Mouse (Mus musculus): ENCODE measurements around the gene Snrpc. TPM values are rescaled to one million over a fixed set of nuclear protein-coding genes. Genes with fewer than 3 reads are reported as not detected.

The Snrpc gene
- polyA plus RNA-seq, 2 experiments, result 85.1 to 145 TPM

DNA sequence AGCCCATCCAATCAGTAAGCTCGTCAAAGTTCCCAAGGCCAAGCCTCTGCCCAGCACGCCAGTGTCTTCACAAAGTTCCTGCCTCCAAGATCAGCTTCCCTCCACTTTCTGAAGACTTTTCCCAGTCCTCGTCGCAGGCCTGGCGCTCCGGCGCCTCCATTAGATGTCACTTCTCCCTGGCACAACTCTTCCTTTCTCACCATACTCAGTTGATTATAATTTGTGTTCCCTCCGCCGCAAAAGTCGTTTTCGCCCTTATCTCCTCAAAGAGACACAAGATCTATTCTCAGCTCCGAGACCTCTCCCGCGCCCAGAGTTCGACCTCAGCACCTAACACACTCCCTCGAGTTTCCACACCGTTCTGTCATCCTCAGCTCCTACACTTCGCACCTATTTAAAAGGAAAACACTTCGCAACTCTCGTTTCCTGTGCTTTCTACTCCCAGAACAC lies 18.4 kb upstream of the Snrpc start:
- ATAC-seq (ENCODE audit: insufficient read depth) (no peak), DNase-seq (ENCODE audit: low read depth in 3 of 3, low spot score in 3 of 3) (no peak)
- H3K27ac ChIP-seq, result peak overlapping the region; percentile 85
- H3K4me1 ChIP-seq (replicated peaks; ENCODE audit: control insufficient read depth in 2 of 2, insufficient read depth in 2 of 2, low read length in 1 of 2), result peaks cover 21 to 36% of the 10 kb centered on the region in 2 experiments
- WGBS (ENCODE audit: insufficient replicate concordance), result under 1% methylated on average over 20 of the region's 20 CpGs
- peak overlapping the region; percentile 84 to 86 for H3K4me3 ChIP-seq (ENCODE audit: insufficient read depth in 1 of 2, low read depth in 2 of 2, low read length in 2 of 2)
- no peaks in the 10 kb centered on the region for H3K36me3 ChIP-seq (replicated peaks; ENCODE audit: control insufficient read depth, insufficient read depth, low read depth)
- H3K9ac ChIP-seq (replicated peaks), result peak overlapping the region; percentile 94
- peak overlapping the region; percentile 97 for H3K4me2 ChIP-seq (ENCODE audit: low read depth)
- no peaks in the 10 kb centered on the region for H3K9me3 ChIP-seq (ENCODE audit: control insufficient read depth, low read length)
- H3K27me3 ChIP-seq (ENCODE audit: control insufficient read depth, insufficient read depth, low read length), result no peaks in the 10 kb centered on the region
- TF ChIP-seq EP300 (IDR thresholded peaks at IDR 0.05; ENCODE audit: low read depth) (no peak), CTCF (IDR thresholded peaks at IDR 0.05; ENCODE audit: low read depth) (no peak)

DNA sequence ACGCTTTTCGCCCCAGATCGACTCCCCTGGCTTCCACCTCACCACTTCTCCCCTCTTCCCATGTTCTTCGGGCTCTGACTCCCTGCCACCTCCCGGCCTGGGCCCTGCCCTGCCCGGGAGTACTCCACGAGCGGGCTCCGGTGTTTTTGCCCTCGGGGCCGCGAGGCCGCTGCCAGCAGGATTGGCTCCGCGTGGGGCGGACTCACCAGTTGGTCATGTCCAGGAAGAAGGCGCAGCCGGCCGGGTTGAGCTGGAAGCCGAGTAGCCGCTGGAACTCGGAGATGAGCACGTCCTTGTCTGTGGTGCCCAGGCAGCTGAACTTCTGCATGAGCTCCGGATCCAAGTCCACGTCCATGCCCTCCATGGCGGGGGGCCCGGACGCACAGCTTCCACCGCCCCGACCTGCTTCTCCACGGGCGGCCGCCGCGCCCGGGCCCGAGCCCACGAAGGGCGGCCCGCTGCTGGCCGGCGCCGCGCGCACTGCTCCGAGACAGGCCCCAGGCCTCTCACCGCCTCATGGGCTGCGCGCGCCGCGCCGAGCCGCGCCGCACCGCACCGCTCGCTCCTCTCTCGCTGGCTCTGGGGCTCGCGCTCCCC lies 17.9 kb upstream of the Snrpc start:
- no peaks in the 10 kb centered on the region for H3K36me3 ChIP-seq (replicated peaks; ENCODE audit: control insufficient read depth, insufficient read depth, low read depth)
- H3K4me3 ChIP-seq (ENCODE audit: insufficient read depth in 1 of 2, low read depth in 2 of 2, low read length in 2 of 2), result peak overlapping the region; percentile 84 to 86
- no peak for DNase-seq (ENCODE audit: low read depth in 3 of 3, low spot score in 3 of 3)
- WGBS (ENCODE audit: insufficient replicate concordance), result under 1% methylated on average over 60 of the region's 62 CpGs
- H3K9me3 ChIP-seq (ENCODE audit: control insufficient read depth, low read length), result no peaks in the 10 kb centered on the region
- ATAC-seq (ENCODE audit: insufficient read depth), result peak; percentile 29
- H3K27me3 ChIP-seq (ENCODE audit: control insufficient read depth, insufficient read depth, low read length), result no peaks in the 10 kb centered on the region
- peak overlapping the region; percentile 97 for H3K4me2 ChIP-seq (ENCODE audit: low read depth)
- peak overlapping the region; percentile 85 for H3K27ac ChIP-seq
- H3K4me1 ChIP-seq (replicated peaks; ENCODE audit: control insufficient read depth in 2 of 2, insufficient read depth in 2 of 2, low read length in 1 of 2), result peaks cover 24 to 40% of the 10 kb centered on the region in 2 experiments
- TF ChIP-seq EP300 (IDR thresholded peaks at IDR 0.05; ENCODE audit: low read depth), result no peak
- no peak for TF ChIP-seq CTCF (IDR thresholded peaks at IDR 0.05; ENCODE audit: low read depth)
- H3K9ac ChIP-seq (replicated peaks), result peak overlapping the region; percentile 94

DNA sequence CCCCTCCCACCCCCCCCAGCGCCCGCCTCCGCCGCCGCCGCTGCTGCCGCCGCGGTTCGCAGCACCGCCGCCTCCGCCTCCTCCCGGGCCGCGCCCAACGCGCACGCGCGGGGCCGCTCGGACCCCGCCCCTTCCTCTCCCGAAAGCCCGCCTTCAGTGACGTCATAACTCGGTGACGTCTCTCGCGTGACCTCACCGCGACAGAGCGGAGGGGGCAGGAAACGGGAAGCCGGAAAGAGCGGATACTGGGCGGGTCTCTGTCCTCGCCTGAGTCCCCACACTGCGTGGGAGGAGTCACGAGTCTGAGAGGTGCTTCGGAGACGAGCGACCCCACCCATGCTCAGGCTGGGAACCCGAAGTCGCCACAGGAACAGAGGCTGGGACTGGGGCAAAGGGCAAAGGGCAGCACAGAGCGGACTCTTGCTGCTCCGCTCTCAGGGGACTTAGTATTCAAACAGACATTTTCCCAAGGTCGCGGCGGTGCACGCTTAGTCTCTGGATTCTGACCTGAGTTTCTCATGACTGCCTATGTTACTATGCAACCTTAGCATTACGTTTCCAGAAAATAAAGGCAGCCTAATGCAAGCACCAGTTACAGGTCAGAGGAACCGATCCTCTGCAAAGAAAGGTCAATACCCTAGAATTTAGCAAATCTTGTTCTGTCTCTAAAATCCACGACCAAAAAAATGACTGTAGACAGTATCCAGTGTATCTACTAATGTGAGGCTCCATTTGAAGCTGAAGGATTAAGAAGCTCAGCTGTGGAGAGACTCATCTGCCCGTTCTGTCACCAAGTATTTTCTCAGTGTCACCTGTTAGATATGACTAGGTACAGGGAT lies 17.2 kb upstream of the Snrpc start, which contains the start of gene D17Wsu92e:
Gene D17Wsu92e (minus strand): TSS at position 81 of the 839 bp plus-strand sequence.
- WGBS (ENCODE audit: insufficient replicate concordance), result 1% methylated on average over 52 of the region's 56 CpGs
- peak within 1 kb of the TSS; percentile 84 to 86 for H3K4me3 ChIP-seq (ENCODE audit: insufficient read depth in 1 of 2, low read depth in 2 of 2, low read length in 2 of 2)
- DNase-seq (ENCODE audit: low read depth in 3 of 3, low spot score in 3 of 3) (peak; percentile 97 to 99 (median 98)), ATAC-seq (ENCODE audit: insufficient read depth) (peak; percentile 90)
- peak within 1 kb of the TSS; percentile 97 for H3K4me2 ChIP-seq (ENCODE audit: low read depth)
- H3K9ac ChIP-seq (replicated peaks), result peak within 1 kb of the TSS; percentile 94
- H3K27me3 ChIP-seq (ENCODE audit: control insufficient read depth, insufficient read depth, low read length), result no peaks in the 10 kb centered on the region
- no peaks in the 10 kb centered on the region for H3K9me3 ChIP-seq (ENCODE audit: control insufficient read depth, low read length)
- H3K36me3 ChIP-seq (replicated peaks; ENCODE audit: control insufficient read depth, insufficient read depth, low read depth), result no peaks in the 10 kb centered on the region
- peak; percentile 36; the same call in 1 of the 2 replicates for TF ChIP-seq EP300 (IDR thresholded peaks at IDR 0.05; ENCODE audit: low read depth)
- TF ChIP-seq CTCF (IDR thresholded peaks at IDR 0.05; ENCODE audit: low read depth), result peak; percentile 16; the same call in 1 of the 2 replicates
- peaks cover 31 to 43% of the 10 kb centered on the region in 2 experiments for H3K4me1 ChIP-seq (replicated peaks; ENCODE audit: control insufficient read depth in 2 of 2, insufficient read depth in 2 of 2, low read length in 1 of 2)
- peak within 1 kb of the TSS; percentile 96 for H3K27ac ChIP-seq

DNA sequence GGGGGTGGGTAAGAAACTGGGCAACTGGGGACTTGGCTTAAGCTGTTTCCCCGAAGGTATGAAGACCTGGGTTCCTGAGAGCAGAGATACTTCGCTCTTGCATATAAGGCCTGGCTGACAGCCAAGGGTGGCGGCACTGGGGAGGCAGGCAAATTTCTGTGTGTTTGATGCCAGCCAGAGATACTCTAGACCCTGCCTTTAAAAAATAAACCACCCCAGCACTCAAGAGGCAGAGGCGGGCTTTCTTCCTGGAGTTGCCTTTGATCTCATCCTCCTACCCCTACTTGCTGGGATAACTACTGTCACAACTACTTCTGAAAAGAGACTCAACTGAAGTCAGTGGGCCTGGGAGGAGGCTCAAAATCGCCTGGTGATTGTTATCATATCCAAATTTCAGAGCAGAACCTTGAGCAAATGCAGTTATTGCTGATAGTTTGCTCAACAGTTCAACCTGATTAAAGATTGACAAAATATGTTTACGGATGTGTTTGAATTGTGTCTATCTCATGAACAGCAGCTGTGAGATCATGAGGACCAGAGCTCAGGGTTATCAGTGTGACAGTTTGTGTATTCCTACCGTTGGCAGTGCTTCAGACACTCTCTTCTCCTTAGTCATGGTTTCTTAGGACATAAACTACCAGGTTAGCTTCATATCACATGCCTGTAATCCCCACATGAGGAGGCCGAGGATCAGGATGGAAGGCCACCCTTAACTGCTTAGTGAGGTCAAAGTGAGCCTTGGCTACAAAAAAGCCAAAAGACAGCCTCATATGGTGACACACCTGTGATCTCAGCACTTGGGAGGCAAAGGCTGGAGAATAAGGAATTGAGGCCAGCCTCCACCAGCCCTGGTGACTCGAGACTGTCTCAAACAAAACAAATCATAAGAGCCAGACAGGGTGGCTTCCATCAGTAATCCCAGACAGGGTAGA lies 16.3 kb upstream of the Snrpc start:
- peak overlapping the region; percentile 61 to 86; a peak in 3 of 4 replicates for H3K4me3 ChIP-seq (ENCODE audit: insufficient read depth in 1 of 2, low read depth in 2 of 2, low read length in 2 of 2)
- peak overlapping the region; percentile 96 for H3K27ac ChIP-seq
- TF ChIP-seq CTCF (IDR thresholded peaks at IDR 0.05; ENCODE audit: low read depth), result no peak
- peak; percentile 88 for TF ChIP-seq EP300 (IDR thresholded peaks at IDR 0.05; ENCODE audit: low read depth)
- peaks cover 39 to 51% of the 10 kb centered on the region in 2 experiments for H3K4me1 ChIP-seq (replicated peaks; ENCODE audit: control insufficient read depth in 2 of 2, insufficient read depth in 2 of 2, low read length in 1 of 2)
- peak in 2 of 3 experiments; percentile 58 to 63 for DNase-seq (ENCODE audit: low read depth in 3 of 3, low spot score in 3 of 3)
- H3K9me3 ChIP-seq (ENCODE audit: control insufficient read depth, low read length), result no peaks in the 10 kb centered on the region
- peak; percentile 9; the same call in 1 of the 2 replicates for ATAC-seq (ENCODE audit: insufficient read depth)
- H3K27me3 ChIP-seq (ENCODE audit: control insufficient read depth, insufficient read depth, low read length), result no peaks in the 10 kb centered on the region
- WGBS (ENCODE audit: insufficient replicate concordance), result 14% methylated on average over 9 of the region's 9 CpGs
- peak overlapping the region; percentile 89 for H3K4me2 ChIP-seq (ENCODE audit: low read depth)
- H3K9ac ChIP-seq (replicated peaks), result peak overlapping the region; percentile 74
- no peaks in the 10 kb centered on the region for H3K36me3 ChIP-seq (replicated peaks; ENCODE audit: control insufficient read depth, insufficient read depth, low read depth)
